Mouse (Mus musculus): ENCODE data around the gene Zbp1.

Zbp1 gene

DNA sequence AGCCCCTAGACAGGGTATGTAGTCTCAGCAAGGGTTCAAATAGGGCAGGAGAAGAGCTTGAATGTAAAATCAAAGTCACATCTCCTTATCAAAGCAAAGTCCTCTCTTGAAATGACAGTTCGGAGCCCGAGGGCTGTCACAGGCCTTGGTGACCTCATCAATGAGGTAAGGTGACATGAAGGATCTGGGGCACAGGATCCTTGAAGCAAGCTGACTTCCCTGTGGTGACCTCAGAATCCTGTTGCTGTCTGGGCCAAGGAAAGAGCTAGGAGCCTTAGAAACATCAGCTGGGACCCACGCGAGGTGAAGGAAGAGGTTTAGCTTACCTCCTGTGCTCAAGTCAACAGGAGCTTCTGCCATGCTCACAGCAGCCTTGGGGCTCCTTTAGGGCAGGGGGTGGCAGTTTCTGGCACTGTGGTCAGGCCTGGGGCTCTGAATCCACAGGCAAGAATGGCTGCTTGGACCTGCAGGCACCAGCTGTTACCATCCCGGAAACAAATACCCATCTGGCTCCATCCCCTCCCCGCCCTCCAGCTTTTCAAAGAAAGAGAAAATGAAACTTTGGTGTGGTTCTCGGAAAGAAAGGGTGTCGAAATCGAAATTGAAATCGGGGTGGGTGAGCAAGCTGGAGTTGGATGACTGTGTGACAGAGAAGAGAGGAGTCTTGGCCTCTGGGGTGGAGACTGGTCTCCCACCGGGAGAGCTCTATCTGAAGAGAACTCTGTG, at the start of gene Zbp1:
Gene Zbp1, minus strand, starts transcription at position 508 of the 726 bp plus-strand sequence.
- peak; percentile 21 for DNase-seq

GRCm38 (mm10) chr2:173267562-173267961, 48.8 kb upstream of the Zbp1 start:
- DNase-seq: no peak

- no peak for DNase-seq
These were observed 47.8 kb upstream of the Zbp1 start for GRCm38 (mm10) chr2:173266349-173267112.

DNA sequence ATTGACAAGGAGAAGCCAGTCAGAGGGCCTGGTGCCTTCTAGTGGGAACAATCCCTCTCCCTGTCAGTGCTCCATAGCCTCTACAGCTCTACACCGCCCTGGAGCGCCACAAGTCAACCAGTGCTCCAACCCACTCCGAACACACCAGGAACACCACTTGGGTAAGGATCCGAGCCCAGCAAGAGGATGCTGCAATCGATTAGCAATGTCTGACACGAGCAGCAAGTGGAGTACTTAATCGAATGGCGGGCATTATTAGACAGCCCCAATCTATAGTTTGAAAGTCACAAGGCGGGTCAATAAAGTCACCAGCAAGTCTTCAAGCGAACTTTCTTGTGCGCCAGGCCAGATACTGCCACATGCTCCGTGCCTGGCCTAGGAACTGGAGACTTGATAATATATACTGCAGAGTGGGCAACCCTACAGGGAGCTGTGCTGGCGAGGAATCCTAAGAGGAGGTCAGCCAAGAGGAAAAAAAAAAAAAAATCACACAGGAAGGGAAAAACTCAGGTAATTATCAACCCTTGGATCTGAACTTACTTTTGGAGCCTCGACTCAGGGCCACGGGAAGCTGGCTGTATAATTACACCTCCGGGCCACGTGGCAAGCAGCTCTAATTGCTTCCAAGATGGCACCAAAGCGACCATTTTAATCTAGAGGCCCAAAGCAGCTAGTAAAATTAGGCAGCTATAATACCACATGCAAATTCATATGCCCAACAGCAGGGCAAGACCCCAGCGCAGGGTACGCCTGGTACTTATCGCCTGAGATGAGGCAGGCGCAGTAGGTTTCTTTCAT, 46.9 kb upstream of the Zbp1 start:
- DNase-seq: no peak

DNA sequence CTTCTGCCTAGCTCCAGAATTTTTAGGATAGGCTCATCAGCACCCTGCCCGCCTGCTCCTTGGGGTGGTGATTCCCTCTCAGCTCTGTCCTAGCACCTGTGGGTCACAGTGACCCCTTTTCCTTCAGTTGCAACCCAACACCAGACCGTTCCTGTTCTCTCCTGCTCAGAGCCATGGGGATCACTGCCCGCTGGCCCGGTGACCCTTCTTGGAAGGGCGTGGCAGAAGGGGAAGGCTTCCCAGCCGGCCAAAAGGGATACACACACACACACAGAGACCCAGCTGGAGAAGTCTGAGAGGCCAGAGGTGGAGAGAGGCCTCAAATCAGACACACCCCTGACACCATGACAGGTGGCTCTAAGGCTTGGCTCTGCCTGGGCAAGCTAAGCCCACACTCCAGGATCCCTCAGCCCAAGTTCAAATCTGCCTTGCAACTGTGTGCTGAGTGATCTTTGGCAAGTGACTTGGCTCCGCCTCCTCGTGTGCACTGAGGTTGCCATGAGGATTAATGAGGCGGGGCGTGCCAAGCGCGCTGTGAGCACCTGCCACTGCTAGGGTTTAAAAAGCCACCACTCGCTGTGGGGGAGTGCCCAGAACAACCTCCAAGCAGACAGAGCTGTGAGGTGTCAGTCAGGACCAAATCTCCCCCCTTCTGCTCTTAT, 45.9 kb upstream of the Zbp1 start:
- DNase-seq: peak; percentile 48

DNA sequence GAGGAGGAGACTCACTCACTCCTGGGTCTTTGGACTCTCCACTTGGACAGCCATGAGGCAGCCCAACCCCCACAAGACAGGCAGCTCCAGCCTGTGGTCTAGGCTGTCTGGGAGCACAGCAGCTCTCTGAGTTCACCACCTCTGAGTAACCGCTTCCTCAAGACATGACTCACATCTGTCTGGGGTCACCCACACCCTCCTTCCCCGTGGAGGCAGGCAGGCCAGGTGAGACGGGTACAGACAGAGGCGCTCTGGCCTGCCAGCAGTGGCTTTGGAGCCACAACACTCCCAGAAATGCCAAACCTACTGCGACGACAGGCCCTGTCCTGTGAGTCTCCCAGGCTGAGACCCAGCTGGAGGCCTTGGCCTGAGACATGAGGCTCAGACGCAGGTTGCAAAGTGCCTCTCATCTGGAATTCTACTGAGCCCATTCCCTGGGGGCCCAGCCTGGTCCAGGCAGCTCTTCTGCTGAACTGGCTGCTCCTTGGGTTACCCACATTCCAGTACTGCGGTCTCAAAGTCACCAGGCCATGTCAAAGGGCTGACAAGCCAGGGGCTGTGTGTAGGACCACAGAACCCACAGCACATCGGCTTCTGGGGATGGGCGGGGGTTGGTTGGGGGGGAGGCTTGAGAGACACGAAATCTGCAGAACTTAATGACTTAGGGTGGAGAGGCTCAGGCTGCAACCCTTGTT, 45.1 kb upstream of the Zbp1 start:
- no peak for DNase-seq

GRCm38 (mm10) chr2:173261497-173261896, 42.8 kb upstream of the Zbp1 start:
- DNase-seq: peak; percentile 52

DNA sequence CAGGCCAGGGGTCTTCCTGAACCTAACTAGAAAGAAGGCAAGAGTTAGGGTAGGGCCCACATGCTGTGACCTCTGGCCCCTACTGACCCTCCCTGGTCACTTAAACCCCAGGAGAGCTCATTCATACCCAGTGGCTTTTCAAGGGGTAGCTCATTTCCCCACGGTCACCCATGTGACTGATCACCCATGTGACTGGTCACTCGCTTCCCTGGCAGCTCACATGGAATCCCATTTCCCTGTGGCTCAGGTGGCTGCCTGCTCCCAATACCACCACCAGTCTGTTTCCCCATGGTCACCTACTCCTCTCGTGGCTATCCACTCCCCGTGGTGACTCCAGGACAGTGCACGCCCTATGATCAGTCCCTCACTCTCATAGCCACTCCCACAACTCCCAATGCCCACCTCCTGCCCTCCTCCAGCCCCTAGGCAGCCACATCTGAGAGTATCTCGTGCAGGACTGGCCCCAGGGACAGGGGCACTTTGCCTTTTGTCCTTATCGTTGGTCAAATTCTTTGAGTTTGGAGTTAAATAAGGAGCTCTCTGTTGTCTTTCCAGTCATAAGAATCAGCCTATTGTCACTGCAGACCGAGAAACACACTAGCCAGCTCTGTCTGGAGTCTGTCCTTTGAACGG, 39.9 kb upstream of the Zbp1 start:
- DNase-seq: no peak

DNA sequence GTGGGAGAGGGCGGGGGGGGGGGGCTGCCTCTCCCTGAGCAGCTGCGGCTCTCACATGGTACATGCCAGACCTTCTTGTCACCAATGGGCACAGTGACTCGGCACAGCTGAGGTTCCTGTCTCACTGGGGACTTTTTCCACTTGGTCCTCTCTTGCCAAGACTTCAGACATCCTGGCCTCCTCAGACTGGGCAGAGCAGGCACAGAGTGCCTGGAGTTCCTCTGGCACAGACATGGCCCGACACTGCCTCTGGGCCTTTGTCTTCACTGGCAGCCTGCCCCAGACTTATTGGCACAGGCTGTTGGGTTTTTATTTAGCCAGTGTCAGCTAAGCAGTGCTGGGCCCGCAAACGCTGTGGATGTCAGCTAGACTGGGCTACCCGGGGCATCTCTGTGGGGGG, 38.9 kb upstream of the Zbp1 start:
- DNase-seq: peak; percentile 83

- no peak for DNase-seq
These were observed 37.8 kb upstream of the Zbp1 start for GRCm38 (mm10) chr2:173256552-173256949.

GRCm38 (mm10) chr2:173255810-173256551, 37.3 kb upstream of the Zbp1 start:
- DNase-seq: no peak

DNA sequence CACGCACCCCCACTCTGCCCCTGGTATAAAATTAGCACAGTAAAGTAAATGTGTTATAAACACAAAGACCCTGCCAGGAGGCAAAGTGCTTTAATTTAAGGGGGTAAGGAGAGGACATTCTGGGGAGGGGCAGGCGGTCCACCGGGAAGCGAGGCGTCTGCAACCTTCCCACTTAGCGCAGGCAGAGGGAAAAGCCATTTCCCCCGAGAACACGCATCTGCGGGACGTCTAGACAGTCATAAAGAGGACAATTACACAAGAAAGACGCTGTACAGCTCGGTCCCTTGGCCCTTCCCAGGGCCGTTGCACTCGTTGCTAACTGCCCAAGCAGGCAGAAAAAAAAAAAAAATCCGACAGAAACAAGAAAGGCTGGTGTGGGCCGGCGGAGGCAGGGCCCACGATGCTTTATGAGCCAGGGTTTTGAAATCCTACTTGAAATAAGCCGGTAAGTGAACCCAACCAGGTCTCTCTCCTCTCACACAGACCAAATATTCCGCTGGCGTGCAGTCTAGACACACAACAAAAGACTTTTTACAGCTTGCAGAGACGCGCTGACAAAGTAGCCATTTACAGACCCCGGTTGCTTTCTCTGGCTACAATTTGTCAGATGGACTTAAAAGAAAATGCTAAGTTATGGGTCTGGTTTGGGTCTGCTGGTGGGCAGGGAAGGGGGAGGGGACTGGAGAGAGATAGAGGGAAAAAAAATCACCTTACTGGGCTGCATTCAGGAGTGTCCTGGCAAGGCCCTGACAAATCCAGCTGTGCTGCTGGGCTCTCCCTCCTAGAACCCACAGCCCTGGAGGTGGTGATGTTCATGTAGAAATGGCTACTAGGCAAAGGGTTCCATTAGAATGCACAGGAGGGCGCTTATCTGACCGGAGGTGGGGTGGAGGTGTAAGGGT, 35.3 kb upstream of the Zbp1 start:
- no peak for DNase-seq

DNA sequence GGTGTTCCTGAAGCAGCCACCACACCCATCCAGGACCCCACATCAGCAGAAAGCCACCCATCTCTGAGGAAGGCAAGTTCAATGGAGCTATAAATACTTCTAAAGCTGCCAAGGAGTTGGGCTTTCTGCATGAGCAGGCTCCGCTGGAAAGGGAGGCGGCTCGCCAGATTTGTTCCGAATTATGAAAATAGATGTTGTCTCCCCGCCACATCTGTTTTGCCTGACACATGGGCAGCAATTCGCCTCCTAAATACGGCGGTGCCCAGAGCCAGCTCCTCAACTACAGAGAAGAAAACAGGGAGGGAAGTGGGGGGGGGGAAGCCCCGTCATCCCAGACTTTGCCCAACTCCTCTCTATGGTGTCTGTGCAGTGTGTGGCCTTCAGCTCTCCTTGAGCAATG, 33.0 kb upstream of the Zbp1 start:
- DNase-seq: no peak

DNA sequence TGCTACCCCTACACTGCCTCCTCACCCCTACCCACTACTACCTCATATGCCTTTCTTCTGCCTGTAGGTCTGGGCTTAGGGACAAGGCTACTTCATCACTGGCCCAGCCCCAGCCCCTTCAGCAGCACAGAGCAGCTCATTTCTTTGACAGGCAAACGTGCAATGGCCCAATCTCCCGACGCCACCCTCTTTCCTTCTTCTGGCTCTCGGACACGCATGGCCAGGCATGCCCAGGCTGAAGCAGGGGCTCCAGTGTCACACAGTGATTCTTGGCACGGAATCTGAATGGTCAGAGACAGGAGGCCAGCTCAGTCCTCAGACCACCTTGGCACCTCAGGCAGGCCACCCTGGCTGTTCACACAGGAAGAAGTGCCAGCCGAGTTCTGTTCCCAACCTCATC, 32.4 kb upstream of the Zbp1 start:
- no peak for DNase-seq

GRCm38 (mm10) chr2:173250411-173250810, 31.7 kb upstream of the Zbp1 start:
- peak; percentile 45 for DNase-seq

GRCm38 (mm10) chr2:173249965-173250364, 31.2 kb upstream of the Zbp1 start:
- DNase-seq: no peak

DNA sequence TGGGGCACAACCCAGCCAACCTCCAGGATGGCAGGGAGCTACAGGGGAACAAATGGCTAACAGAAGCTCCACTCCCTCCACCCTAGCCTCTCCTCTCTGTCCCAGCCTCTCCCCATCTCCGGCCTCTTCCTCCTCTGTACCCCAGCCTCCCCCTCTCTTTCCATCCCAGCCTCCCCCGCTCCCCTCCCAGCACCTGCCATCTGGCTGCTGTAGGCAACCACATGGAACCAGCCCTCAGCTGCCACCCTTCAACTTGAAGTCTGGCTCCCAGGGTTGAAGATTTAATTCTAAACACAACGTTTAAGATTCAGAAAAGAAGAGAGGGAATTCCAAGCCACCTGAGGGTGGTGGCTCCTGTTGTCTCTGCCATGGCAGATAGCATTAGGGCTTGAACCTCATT, 30.7 kb upstream of the Zbp1 start:
- DNase-seq: no peak

DNA sequence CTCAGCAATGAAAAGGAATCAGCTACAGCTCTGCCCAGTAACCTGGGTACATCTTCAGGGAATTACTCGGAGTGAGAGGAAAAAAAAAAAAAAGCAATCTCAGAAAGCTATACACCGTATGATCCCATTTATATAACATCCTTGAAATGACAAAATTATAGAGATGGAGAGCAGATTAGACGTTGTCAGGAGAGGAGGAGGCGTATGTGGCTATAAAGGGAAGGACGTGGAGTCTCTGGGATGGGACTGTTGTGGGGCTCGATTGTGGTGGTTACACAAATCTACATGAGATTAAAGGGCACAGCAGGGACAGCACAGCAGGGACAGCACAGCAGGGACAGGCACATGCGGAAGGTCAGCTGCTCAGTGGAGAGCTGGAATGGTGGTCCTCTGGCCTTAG, 30.1 kb upstream of the Zbp1 start:
- no peak for DNase-seq

DNA sequence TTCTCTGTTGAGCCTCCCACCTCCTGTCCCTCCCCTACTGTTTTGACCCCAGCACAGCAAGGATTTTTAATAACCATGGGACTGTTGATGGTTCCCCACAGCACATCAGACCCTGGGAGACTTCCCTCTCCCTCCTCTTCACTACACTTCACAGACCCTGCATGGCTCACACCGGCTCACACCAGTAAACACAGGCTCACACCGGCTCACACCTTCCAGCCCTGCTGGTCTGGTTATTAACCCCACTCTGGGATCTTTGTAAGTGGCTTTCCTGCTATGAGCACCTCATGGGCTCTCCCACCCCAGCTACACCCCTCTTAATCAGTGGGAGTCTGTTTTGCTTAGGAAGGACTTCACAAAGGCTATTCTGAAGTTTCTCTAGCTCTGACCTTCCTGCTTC, 29.2 kb upstream of the Zbp1 start:
- DNase-seq: no peak

DNA sequence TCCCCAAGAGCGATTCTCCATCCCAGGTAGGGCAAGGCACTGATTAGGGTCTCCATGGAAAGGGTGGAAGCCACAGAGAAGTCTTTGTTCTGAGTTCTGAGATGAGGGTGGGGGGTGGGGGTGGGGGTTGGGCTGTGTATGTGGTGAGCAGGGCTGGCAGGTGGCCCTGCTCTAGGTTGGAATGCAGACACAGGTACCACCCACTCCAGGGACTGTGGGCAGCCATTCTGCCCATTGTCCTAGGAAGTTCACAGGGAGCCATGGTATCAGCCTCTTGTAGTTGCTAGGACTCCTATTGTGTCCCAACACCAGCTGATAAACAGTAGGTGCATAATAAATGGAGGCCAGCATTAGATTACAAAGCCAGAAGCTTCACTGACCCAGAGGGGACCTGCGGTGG, 28.5 kb upstream of the Zbp1 start:
- no peak for DNase-seq

All from lung, postnatal 14 days (tissue).